Mouse (Mus musculus): ENCODE measurements at regions not wholly inside any gene's neighbourhood (a gene's known extent, or its start where the extent isn't known, plus 50 kb on each side); places are given as distances from the start of the nearest gene placed in this dataset.

DNA sequence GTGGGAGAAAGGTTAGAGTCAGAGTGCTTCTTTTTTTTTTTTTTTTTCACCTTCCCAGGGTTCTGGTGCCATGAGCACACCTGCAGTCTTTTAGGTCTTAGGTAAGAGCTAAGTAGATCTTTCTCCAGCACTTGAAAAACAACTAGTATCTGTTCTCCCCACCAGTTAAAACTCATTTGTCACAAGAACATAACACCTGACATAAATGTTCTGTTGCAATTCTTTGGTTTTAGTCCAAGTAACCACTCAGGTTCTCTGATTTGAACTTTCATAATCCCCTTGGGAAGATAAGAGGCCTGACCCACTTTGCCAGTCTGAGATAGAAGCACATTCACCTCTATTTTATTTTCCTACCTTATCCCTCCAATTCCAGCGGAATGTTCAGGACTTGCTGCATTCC lies 225.5 kb upstream of the Zpld1 start:
- in situ Hi-C loops (cut with MboI, MseI), result loop anchor here in 1 of 2 experiments (25.0 kb wide), 1 partner anchor 339 kb away; no protein-coding TSS in a partner anchor

GRCm38 (mm10) chr16:55522283-55522682 lies 224.5 kb upstream of the Zpld1 start:
- in situ Hi-C loops (cut with MboI, MseI), result loop anchor here in 1 of 2 experiments (25.0 kb wide), 1 partner anchor 340 kb away; no protein-coding TSS in a partner anchor

GRCm38 (mm10) chr16:55521421-55521971 lies 223.7 kb upstream of the Zpld1 start:
- in situ Hi-C loops (cut with MboI, MseI), result loop anchor here in 1 of 2 experiments (25.0 kb wide), 1 partner anchor 341 kb away; no protein-coding TSS in a partner anchor

- in situ Hi-C loops (cut with MboI, MseI), result loop anchor here in 1 of 2 experiments (25.0 kb wide), 1 partner anchor 342 kb away; no protein-coding TSS in a partner anchor
Observed at GRCm38 (mm10) chr16:55520077-55520476, 222.3 kb upstream of the Zpld1 start.

DNA sequence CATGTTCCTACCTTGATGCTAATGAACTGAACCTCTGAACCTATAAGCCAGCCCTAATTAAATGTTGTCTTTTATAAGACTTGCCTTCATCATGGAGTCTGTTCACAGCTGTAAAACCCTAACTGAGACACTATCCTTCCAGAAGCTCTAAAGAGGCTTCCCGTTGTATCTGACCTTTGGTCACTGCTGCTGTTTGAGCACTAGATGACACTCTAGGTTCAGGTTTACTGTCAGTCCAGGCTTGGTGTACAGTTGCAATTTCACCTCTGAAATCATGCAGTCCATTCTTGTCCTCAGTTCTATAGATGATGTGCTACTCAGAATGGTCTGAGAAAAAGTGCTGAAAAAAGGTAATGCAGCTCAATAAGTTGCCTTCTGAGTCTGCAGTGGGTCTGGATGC lies 221.9 kb upstream of the Zpld1 start:
- in situ Hi-C loops (cut with MboI, MseI), result loop anchor here in 1 of 2 experiments (25.0 kb wide), 1 partner anchor 343 kb away; no protein-coding TSS in a partner anchor

DNA sequence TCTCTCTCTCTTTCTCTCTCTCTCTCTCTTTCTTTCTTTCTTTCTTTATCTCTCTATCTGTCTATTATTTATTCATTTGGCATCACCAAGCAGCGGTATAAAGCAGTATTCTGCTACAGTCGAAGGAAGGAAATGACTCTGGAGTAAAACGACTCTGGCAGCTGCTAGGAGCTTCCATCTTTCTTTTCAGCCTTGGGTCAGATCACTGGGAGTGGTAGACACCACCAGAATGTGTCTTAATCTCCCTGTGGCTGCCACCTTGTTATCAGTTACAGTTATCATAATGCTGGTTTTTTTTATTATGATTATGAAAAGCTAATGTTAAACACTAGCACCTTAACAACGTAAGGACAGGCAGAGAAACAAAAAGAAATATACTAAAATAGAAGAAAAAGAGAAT lies 219.2 kb upstream of the Zpld1 start:
- in situ Hi-C loops (cut with MboI, MseI), result loop anchor here in 1 of 2 experiments (25.0 kb wide), 1 partner anchor 345 kb away; no protein-coding TSS in a partner anchor

GRCm38 (mm10) chr16:55515228-55515696 lies 217.5 kb upstream of the Zpld1 start:
- in situ Hi-C loops (cut with MboI, MseI), result loop anchor here in 1 of 2 experiments (25.0 kb wide), 1 partner anchor 347 kb away; no protein-coding TSS in a partner anchor

- in situ Hi-C loops (cut with MboI, MseI), result loop anchor here in 1 of 2 experiments (25.0 kb wide), 1 partner anchor 348 kb away; no protein-coding TSS in a partner anchor
Observed at GRCm38 (mm10) chr16:55514448-55515200, 216.8 kb upstream of the Zpld1 start.

- in situ Hi-C loops (cut with MboI, MseI), result loop anchor here (10.0 to 25.0 kb wide), 3 partner anchors 357 to 1100 kb away; no protein-coding TSS in a partner anchor
Observed at GRCm38 (mm10) chr16:55504796-55505413, 207.1 kb upstream of the Zpld1 start.

DNA sequence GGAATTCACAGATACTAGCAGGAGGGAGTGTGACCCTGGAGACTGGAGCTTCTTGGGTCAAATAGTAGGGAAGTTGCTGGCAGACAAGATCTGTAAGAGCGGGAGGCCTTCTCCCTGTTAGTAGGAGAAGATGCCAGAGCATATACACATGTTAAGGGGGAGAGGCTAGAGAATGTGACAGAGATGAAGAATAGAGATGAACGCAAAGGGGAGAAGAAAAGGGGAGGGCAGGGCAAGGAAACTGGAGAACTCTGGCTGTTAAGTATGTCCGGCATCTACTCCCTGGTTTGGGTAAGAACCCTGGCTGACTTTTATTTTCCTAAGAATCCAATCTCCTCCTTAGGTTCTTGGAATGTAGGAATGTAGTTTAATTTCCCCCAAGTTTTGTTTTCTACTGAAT lies 206.5 kb upstream of the Zpld1 start:
- in situ Hi-C loops (cut with MboI, MseI), result loop anchor here (10.0 to 25.0 kb wide), 3 partner anchors 358 to 1101 kb away; no protein-coding TSS in a partner anchor

DNA sequence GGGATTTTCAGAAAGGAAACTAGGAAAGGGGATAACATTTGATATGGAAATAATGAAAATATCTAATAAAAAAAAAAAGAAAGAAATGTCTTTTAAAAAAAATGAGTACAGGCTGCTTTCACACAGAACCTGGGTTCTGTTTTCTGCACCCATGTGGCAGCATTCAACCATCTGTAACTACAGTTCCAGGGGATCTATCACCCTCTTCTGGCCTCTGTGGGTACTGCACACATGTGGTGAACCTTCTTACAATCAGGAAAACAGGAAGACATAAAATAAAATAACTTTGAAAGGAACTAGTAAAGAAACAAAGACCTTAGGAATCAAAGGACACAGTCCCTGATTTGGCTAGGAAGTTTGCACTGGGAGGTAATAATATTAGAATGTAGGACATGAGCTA lies 205.5 kb upstream of the Zpld1 start:
- in situ Hi-C loops (cut with MboI, MseI), result loop anchor here (10.0 to 25.0 kb wide), 3 partner anchors 359 to 1102 kb away; no protein-coding TSS in a partner anchor

GRCm38 (mm10) chr16:55499831-55500230 lies 202.0 kb upstream of the Zpld1 start:
- in situ Hi-C loops (cut with MboI, MseI), result loop anchor here (10.0 to 25.0 kb wide), 3 partner anchors 362 to 1105 kb away; no protein-coding TSS in a partner anchor

GRCm38 (mm10) chr16:55495051-55495450 lies 197.3 kb upstream of the Zpld1 start:
- in situ Hi-C loops (cut with MboI, MseI), result no loop called here

- in situ Hi-C loops (cut with MboI, MseI), result no loop called here
Observed at GRCm38 (mm10) chr16:55494162-55494561, 196.4 kb upstream of the Zpld1 start.

DNA sequence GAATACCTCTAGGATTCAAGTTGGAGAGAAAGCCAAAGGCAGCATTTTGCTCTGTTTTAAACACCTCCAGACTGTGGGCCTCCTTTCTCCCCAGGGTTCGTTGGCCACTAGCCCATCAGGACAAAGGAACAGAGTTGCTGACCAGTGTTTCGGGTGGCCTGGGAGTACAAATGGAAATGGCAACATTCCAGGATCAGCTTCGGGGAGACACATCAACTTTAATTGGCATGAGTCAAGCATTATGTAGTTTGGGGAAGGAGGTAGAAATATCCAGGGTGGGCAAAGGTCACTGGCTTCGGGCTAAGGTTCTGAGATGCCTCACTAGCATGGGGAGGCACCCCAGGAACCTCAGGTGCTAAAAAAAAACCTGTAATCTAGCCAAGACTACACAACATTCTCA lies 194.3 kb upstream of the Zpld1 start:
- in situ Hi-C loops (cut with MboI, MseI), result no loop called here

DNA sequence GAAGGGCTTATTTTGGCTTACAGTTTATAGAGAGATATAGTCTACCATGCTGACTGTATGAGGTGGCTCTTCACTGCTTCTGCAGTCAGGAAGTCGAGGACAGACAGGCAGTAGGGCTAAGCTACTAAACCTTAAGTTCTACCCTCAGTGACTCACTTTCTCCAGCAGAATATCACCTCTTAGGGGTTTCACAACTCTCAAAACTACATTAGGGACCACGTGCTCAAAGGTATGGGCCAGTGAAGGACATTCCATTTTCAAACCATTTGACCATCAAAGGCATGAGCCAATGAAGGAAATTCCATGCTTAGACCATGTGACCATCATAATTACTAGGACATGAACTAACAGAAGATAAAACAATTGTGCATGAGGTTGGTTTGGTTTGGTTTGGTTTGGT lies 186.6 kb upstream of the Zpld1 start:
- in situ Hi-C loops (cut with MboI, MseI), result no loop called here

GRCm38 (mm10) chr16:55480745-55481144 lies 183.0 kb upstream of the Zpld1 start:
- in situ Hi-C loops (cut with MboI, MseI), result no loop called here

GRCm38 (mm10) chr16:55480304-55480703 lies 182.5 kb upstream of the Zpld1 start:
- in situ Hi-C loops (cut with MboI, MseI), result no loop called here

DNA sequence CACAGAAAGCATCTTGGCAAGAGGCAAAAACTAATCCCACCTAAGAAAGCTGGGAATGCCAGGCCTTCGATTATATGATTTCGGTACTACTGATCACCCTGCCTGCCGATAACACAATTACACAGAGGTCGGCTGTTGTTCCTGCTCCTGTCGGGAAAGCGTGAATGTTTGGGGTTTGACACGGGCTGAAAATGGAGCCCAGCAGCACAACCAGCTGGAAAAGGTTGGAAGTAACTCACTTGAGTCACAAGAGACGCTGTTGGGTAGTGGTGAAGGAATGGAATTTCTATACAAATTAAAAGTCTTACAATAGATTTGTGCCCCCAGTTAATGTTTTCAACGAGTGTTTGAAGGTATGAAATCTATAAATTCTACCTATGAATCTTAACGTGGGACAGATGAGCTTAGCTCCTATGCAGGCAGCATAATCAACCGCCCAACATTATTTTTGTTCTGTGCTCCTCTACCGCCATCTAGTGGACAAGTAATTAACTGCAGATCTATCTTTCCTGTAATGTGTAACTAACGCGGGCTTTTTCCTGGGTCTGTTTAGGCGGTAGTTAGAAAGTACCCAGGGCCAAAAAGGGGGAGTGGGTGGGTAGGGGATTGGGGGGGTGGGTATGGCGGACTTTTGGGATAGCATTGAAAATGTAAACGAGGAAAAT lies 178.9 kb upstream of the Zpld1 start:
- in situ Hi-C loops (cut with MboI, MseI), result no loop called here

DNA sequence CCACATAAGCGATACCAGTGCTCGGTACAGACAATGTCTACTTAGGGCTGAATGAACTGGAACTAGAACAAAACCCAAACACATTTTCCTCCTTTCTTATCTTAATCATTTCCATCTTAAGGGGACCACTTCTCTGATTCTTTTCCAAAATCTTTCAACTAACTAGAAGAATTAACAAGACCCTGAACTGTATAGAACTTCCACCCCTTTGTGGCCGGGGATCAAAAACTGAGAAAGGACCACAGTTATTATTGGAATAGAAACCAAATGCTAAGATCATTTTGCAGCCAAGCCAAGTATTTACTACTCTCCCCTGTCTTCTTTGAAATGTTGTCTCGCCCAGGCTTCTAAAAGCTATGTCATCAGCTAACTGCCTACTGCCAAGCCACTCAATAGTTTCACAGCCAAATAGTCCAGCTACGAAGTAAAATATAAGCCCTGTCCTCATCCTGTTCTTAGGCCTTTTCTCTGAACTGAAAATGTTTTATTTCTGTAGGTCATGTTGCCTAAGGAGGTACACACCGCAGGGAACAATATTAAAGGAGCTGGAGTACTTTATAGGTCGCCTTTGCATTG lies 177.3 kb upstream of the Zpld1 start:
- in situ Hi-C loops (cut with MboI, MseI), result no loop called here

DNA sequence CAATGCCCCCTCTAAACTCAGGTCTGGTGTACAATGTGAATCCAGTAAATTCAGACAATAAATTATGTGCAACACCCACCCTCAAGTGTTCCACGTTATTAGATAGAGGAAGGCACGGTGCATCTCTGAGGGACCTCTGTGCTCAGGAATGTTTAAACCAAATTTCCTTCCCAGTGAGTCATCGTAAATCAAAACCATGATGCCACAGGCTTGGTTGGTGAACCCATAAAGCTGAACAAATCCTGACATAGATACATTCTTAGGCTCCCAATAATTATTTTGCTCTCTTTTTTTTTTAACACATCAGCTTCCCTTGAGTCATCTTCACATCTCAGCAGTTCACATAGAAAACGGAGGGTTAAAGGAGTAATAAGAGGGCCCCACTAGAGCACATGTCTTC lies 173.6 kb upstream of the Zpld1 start:
- in situ Hi-C loops (cut with MboI, MseI), result no loop called here
